Mouse (Mus musculus) spleen, adult 2 months (tissue): ENCODE results near the gene Rnf34. TPM values are rescaled to one million over a fixed set of nuclear protein-coding genes. Genes with fewer than 3 reads are reported as not detected.

ENCODE experiments used
- DNase-seq, 2 experiments: peaks; one replicate each; pipeline versions ENCODE4 v3.0.0 to v3.0.0-alpha.2; 2012 to 2021; ENCODE audit warnings: low spot score in 2 of 2, low read depth in 1 of 2
- H3K27ac ChIP-seq: fragments of 200-500 bp; 2 replicates; pipeline ENCODE4 v1.5.1; 2012; ENCODE audit warnings: low read length, inconsistent platforms; ENCODE audit not compliant: insufficient read depth
- H3K27me3 ChIP-seq: fragments of 200-500 bp; 2 replicates; pipeline ENCODE4 v1.6.1; 2012; ENCODE audit warnings: mild to moderate bottlenecking, moderate library complexity, low read length, inconsistent platforms; ENCODE audit not compliant: control insufficient read depth, insufficient read depth
- H3K36me3 ChIP-seq: fragments of 200-500 bp; 2 replicates; pipeline ENCODE4 v1.6.1; 2012; ENCODE audit warnings: mild to moderate bottlenecking, low read length, inconsistent platforms; ENCODE audit not compliant: control insufficient read depth, insufficient read depth
- H3K4me1 ChIP-seq: fragments of 200-500 bp; 2 replicates; pipeline ENCODE4 v1.6.1; 2011; ENCODE audit warnings: inconsistent platforms; ENCODE audit not compliant: control insufficient read depth, insufficient read depth, insufficient read length
- H3K4me3 ChIP-seq: fragments of 200-500 bp; 2 replicates; pipeline ENCODE4 v1.5.1; 2011; ENCODE audit warnings: mild to moderate bottlenecking, inconsistent platforms; ENCODE audit not compliant: insufficient read depth, insufficient read length; ENCODE audit errors: extremely low read depth
- CTCF ChIP-seq: fragments of 200-500 bp; IDR thresholded peaks from 2 replicates; pipeline ENCODE4 v1.5.1; 2011; ENCODE audit warnings: mild to moderate bottlenecking, inconsistent platforms; ENCODE audit not compliant: insufficient read depth, insufficient read length, insufficient replicate concordance; ENCODE audit errors: extremely low read depth
- POLR2A ChIP-seq: fragments of 200-500 bp; IDR thresholded peaks from 2 replicates; pipeline ENCODE4 v1.6.1; 2011; ENCODE audit warnings: low read depth, low read length, inconsistent platforms
- WGBS: fragments of 180-500 bp; shearing (Covaris S2); methylation state at CpG from one replicate; pipeline ENCODE4 v1.1.7; 2018; 5-methylcytosine and 5-hydroxymethylcytosine counted together
- polyA plus RNA-seq: library from polyadenylated mRNA; depleted of rRNA; stranded (reverse); fragments of >200 nt; gene quantifications from 2 replicates; pipeline ENCODE4 v1.2.3, GENCODE M21; 2012

Gene Rnf34
- polyA plus RNA-seq, 1 experiment, result 7.0 TPM

- WGBS, result 75% methylated on average over 10 of the region's 10 CpGs
- Histone ChIP-seq H3K27ac (peak overlapping the region; percentile 75), H3K4me3 (peak overlapping the region; percentile 23; the same call in 1 of the 2 replicates), H3K36me3 (no peaks in the 10 kb centered on the region), H3K4me1 (no peaks in the 10 kb centered on the region), H3K27me3 (no peaks in the 10 kb centered on the region)
- DNase-seq, result peak in 1 of 2 experiments; percentile 8
- TF ChIP-seq POLR2A, result no peak
- no peak for TF ChIP-seq CTCF
Measured at GRCm38 (mm10) chr5:122832536-122832935, 17.3 kb upstream of the Rnf34 start.

- no peak for TF ChIP-seq CTCF
- no peak for DNase-seq
- Histone ChIP-seq H3K27ac (peak overlapping the region; percentile 75), H3K4me1 (no peaks in the 10 kb centered on the region), H3K27me3 (no peaks in the 10 kb centered on the region), H3K4me3 (no peak overlapping the region), H3K36me3 (no peaks in the 10 kb centered on the region)
- WGBS, result 77% methylated on average over 10 of the region's 10 CpGs
Measured at GRCm38 (mm10) chr5:122832996-122833395, 16.9 kb upstream of the Rnf34 start.

GRCm38 (mm10) chr5:122841126-122841525 is 8.7 kb upstream of the Rnf34 start:
- H3K4me1 ChIP-seq, result no peaks in the 10 kb centered on the region
- no peaks in the 10 kb centered on the region for H3K36me3 ChIP-seq
- no peak for DNase-seq
- 90% methylated on average over 2 of the region's 2 CpGs for WGBS
- no peaks in the 10 kb centered on the region for H3K27me3 ChIP-seq
- no peak overlapping the region for H3K4me3 ChIP-seq
- H3K27ac ChIP-seq, result no peak overlapping the region
- no peak for TF ChIP-seq CTCF
- no peak for TF ChIP-seq POLR2A

GRCm38 (mm10) chr5:122843799-122844198 is 6.0 kb upstream of the Rnf34 start:
- H3K4me1 ChIP-seq, result no peaks in the 10 kb centered on the region
- WGBS, result 57% methylated on average over 5 of the region's 5 CpGs
- TF ChIP-seq CTCF (no peak), POLR2A (no peak)
- no peak for DNase-seq
- no peak overlapping the region for H3K27ac ChIP-seq
- no peaks in the 10 kb centered on the region for H3K27me3 ChIP-seq
- no peaks in the 10 kb centered on the region for H3K36me3 ChIP-seq
- H3K4me3 ChIP-seq, result no peak overlapping the region

- Histone ChIP-seq H3K4me1 (peaks cover 4% of the 10 kb centered on the region; the same call in 1 of the 2 replicates), H3K4me3 (peak overlapping the region; percentile 95), H3K27ac (peak overlapping the region; percentile 95), H3K27me3 (no peaks in the 10 kb centered on the region), H3K36me3 (no peaks in the 10 kb centered on the region)
- WGBS, result 1% methylated on average over 38 of the region's 38 CpGs
- DNase-seq, result no peak
- 0 out of 2 replicates have a peak, but pooled peaks have one; percentile 21 for TF ChIP-seq CTCF
- no peak for TF ChIP-seq POLR2A
Measured at GRCm38 (mm10) chr5:122850319-122851002, 613 bp downstream of the Rnf34 start.

GRCm38 (mm10) chr5:122852611-122853010 is 2.8 kb downstream of the Rnf34 start:
- Histone ChIP-seq H3K36me3 (no peaks in the 10 kb centered on the region), H3K27me3 (no peaks in the 10 kb centered on the region), H3K4me3 (no peak overlapping the region), H3K4me1 (peaks cover 4% of the 10 kb centered on the region; the same call in 1 of the 2 replicates), H3K27ac (no peak overlapping the region)
- DNase-seq, result no peak
- TF ChIP-seq POLR2A (no peak), CTCF (no peak)
- WGBS, result 92% methylated on average over 2 of the region's 2 CpGs

- 62% methylated on average over 3 of the region's 3 CpGs for WGBS
Measured at GRCm38 (mm10) chr5:122855858-122856257, 6.0 kb downstream of the Rnf34 start.

More at GRCm38 (mm10) chr5:122855858-122856257, 6.0 kb downstream of the Rnf34 start:
- Histone ChIP-seq H3K27ac (no peak overlapping the region), H3K27me3 (no peaks in the 10 kb centered on the region), H3K4me3 (no peak overlapping the region), H3K36me3 (no peaks in the 10 kb centered on the region; the same call in 1 of the 2 replicates), H3K4me1 (peaks cover 4% of the 10 kb centered on the region; the same call in 1 of the 2 replicates)
- DNase-seq, result no peak
- no peak for TF ChIP-seq POLR2A
- TF ChIP-seq CTCF, result no peak
